Mouse (Mus musculus): Measurements from ENCODE around the gene Ppm1g. TPM values are rescaled to one million over a fixed set of nuclear protein-coding genes. Genes with fewer than 3 reads are reported as not detected.

Gene Ppm1g
- 162 and 166 TPM in 2 replicates for polyA plus RNA-seq (2014; fragmentation: Nextera tagmentation; extraction: Ambion mirVana)

DNA sequence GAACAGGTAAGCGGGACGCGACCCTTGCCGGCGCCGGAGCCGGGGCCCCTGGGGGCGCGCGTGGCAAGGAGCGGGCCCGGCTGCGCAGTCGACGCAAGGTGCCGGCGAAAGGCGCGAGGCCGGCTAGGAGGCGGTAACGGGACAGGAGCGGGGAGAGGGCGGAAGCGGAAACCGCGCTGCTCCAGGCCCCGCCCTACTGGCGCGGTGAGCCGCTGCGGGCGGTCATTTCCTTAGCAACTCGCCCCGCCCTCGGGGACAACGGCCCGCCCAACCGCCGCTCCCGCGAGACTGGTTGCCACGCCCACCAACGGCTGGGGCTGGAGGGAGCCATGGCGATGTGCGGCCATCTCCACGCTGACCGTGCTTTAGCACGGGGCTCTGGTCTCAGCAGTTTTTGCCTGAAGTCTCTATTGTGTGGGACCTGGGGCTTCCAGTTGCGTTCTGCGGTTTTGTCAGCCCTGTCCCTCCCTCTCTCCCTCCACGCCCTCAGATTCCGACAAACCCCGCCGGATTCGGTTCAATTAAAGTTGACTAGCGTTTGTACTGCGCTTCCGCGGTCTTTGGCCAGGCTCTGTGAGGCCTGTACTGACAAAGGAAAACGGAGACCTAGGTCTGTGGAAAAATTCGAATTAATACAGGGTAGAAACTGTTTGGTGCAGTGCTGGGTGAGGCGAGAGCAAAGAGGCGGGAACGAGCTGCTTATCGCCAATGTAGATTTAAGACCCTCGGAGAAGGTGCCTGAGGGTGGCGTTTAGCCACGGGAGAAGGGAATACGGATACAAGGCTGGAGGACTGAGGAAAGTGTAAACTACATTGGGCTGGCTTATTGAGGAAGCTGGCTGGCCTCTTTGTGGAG lies at the start of gene Ppm1g:
TSS of gene Ppm1g (minus strand) at position 240 of the 856 bp plus-strand sequence.
- WGBS = 0% methylated on average over 70 of the region's 70 CpGs
- Histone ChIP-seq H3K9me3 (ENCODE audit: control insufficient read depth, low read length) (no peaks in the 10 kb centered on the region), H3K27me3 (ENCODE audit: control insufficient read depth, insufficient read depth, low read length) (no peaks in the 10 kb centered on the region), H3K4me3 (ENCODE audit: low read depth, low read length) (peak within 1 kb of the TSS; percentile 84), H3K9ac (ENCODE audit: low read length) (peak within 1 kb of the TSS; percentile 93), H3K27ac (ENCODE audit: low read depth, low read length) (peak within 1 kb of the TSS; percentile 84), H3K4me2 (ENCODE audit: low read depth) (peak within 1 kb of the TSS; percentile 84), H3K36me3 (ENCODE audit: control insufficient read depth, insufficient read depth, low read length) (no peaks in the 10 kb centered on the region), H3K4me1 (ENCODE audit: control insufficient read depth, insufficient read depth, low read length) (peaks cover 2% of the 10 kb centered on the region; the same call in 1 of the 2 replicates)
- DNase-seq (ENCODE audit: low spot score) (peak; percentile 98), ATAC-seq (ENCODE audit: insufficient read depth, low FRiP score, low TSS enrichment) (peak; percentile 92)

DNA sequence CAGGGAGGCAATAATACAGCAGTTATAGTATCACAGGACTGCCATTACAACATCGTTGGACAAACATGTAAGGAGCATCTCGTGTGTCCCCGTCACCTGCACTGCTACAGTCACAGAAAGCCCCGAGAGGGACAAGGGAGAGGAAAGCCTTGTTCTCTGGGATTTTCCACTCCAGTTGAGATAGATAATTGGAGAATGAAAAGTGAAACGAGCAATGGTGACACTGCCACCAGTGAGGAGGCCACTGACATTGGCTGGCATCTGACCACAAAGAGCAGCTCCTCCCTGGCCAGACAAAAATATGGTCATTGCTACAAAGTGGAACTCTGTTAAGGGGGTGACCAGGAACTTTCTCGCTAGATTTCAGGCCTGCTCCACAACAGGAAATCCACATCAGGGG lies 47.2 kb upstream of the Ppm1g start:
- no peak for DNase-seq (ENCODE audit: low spot score)
- no peak overlapping the region for H3K4me3 ChIP-seq (ENCODE audit: low read depth, low read length)
- no peaks in the 10 kb centered on the region for H3K9me3 ChIP-seq (ENCODE audit: control insufficient read depth, low read length)
- 69% methylated on average over 6 of the region's 6 CpGs for WGBS
- no peak for ATAC-seq (ENCODE audit: insufficient read depth, low FRiP score, low TSS enrichment)
- H3K36me3 ChIP-seq (ENCODE audit: control insufficient read depth, insufficient read depth, low read length) = peaks cover 14% of the 10 kb centered on the region
- H3K4me2 ChIP-seq (ENCODE audit: low read depth) = no peak overlapping the region
- H3K27me3 ChIP-seq (ENCODE audit: control insufficient read depth, insufficient read depth, low read length) = no peaks in the 10 kb centered on the region
- no peak overlapping the region for H3K9ac ChIP-seq (ENCODE audit: low read length)
- no peaks in the 10 kb centered on the region for H3K4me1 ChIP-seq (ENCODE audit: control insufficient read depth, insufficient read depth, low read length)
- H3K27ac ChIP-seq (ENCODE audit: low read depth, low read length) = no peak overlapping the region

- Histone ChIP-seq H3K4me2 (ENCODE audit: low read depth) (no peak overlapping the region), H3K4me1 (ENCODE audit: control insufficient read depth, insufficient read depth, low read length) (no peaks in the 10 kb centered on the region), H3K4me3 (ENCODE audit: low read depth, low read length) (no peak overlapping the region), H3K27ac (ENCODE audit: low read depth, low read length) (no peak overlapping the region), H3K9ac (ENCODE audit: low read length) (no peak overlapping the region), H3K9me3 (ENCODE audit: control insufficient read depth, low read length) (no peaks in the 10 kb centered on the region), H3K36me3 (ENCODE audit: control insufficient read depth, insufficient read depth, low read length) (peaks cover 14% of the 10 kb centered on the region), H3K27me3 (ENCODE audit: control insufficient read depth, insufficient read depth, low read length) (no peaks in the 10 kb centered on the region)
- DNase-seq (ENCODE audit: low spot score) (no peak), ATAC-seq (ENCODE audit: insufficient read depth, low FRiP score, low TSS enrichment) (no peak)
- 92% methylated on average over 7 of the region's 7 CpGs for WGBS
Observed at GRCm38 (mm10) chr5:31266101-31266500, 45.6 kb upstream of the Ppm1g start.

DNA sequence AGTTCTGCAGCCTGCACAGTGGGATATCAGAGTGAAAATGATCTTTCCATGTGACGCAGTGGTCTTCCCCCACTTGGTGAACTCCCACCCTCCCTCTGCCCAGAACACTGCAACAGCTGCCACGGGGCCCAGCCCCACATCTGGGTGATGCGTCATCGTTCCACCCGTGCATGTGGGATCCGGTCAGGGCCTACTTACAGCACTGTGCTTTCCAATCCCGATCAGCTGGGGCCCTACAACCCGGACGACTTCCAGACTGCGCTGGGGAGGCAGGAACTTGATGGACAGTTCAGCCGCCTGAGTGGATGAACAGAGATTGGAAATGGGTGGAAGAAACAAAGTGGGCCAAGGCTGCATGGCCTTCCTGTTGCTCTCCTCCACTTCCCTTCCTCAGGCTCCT lies 37.1 kb upstream of the Ppm1g start:
- Histone ChIP-seq H3K27ac (ENCODE audit: low read depth, low read length) (no peak overlapping the region), H3K27me3 (ENCODE audit: control insufficient read depth, insufficient read depth, low read length) (no peaks in the 10 kb centered on the region), H3K4me2 (ENCODE audit: low read depth) (no peak overlapping the region), H3K36me3 (ENCODE audit: control insufficient read depth, insufficient read depth, low read length) (peaks cover 11% of the 10 kb centered on the region), H3K9me3 (ENCODE audit: control insufficient read depth, low read length) (no peaks in the 10 kb centered on the region), H3K4me3 (ENCODE audit: low read depth, low read length) (no peak overlapping the region), H3K4me1 (ENCODE audit: control insufficient read depth, insufficient read depth, low read length) (no peaks in the 10 kb centered on the region), H3K9ac (ENCODE audit: low read length) (no peak overlapping the region)
- DNase-seq (ENCODE audit: low spot score) (no peak), ATAC-seq (ENCODE audit: insufficient read depth, low FRiP score, low TSS enrichment) (no peak)
- WGBS = 76% methylated on average over 11 of the region's 11 CpGs

- H3K27ac ChIP-seq (ENCODE audit: low read depth, low read length) = no peak overlapping the region
- H3K9ac ChIP-seq (ENCODE audit: low read length) = no peak overlapping the region
- H3K36me3 ChIP-seq (ENCODE audit: control insufficient read depth, insufficient read depth, low read length) = peaks cover 16% of the 10 kb centered on the region
- H3K27me3 ChIP-seq (ENCODE audit: control insufficient read depth, insufficient read depth, low read length) = no peaks in the 10 kb centered on the region
- no peak overlapping the region for H3K4me2 ChIP-seq (ENCODE audit: low read depth)
- ATAC-seq (ENCODE audit: insufficient read depth, low FRiP score, low TSS enrichment) (no peak), DNase-seq (ENCODE audit: low spot score) (no peak)
- no peaks in the 10 kb centered on the region for H3K9me3 ChIP-seq (ENCODE audit: control insufficient read depth, low read length)
- WGBS = 84% methylated on average over 2 of the region's 2 CpGs
- peaks cover 9% of the 10 kb centered on the region; the same call in 1 of the 2 replicates for H3K4me1 ChIP-seq (ENCODE audit: control insufficient read depth, insufficient read depth, low read length)
- H3K4me3 ChIP-seq (ENCODE audit: low read depth, low read length) = no peak overlapping the region
Observed at GRCm38 (mm10) chr5:31255971-31256370, 35.5 kb upstream of the Ppm1g start.

GRCm38 (mm10) chr5:31255381-31255780 lies 34.9 kb upstream of the Ppm1g start:
- no peak overlapping the region for H3K4me2 ChIP-seq (ENCODE audit: low read depth)
- no peak overlapping the region for H3K9ac ChIP-seq (ENCODE audit: low read length)
- WGBS = 90% methylated on average over 2 of the region's 2 CpGs
- ATAC-seq (ENCODE audit: insufficient read depth, low FRiP score, low TSS enrichment) (no peak), DNase-seq (ENCODE audit: low spot score) (no peak)
- peaks cover 21% of the 10 kb centered on the region for H3K36me3 ChIP-seq (ENCODE audit: control insufficient read depth, insufficient read depth, low read length)
- no peaks in the 10 kb centered on the region for H3K9me3 ChIP-seq (ENCODE audit: control insufficient read depth, low read length)
- no peak overlapping the region for H3K4me3 ChIP-seq (ENCODE audit: low read depth, low read length)
- H3K4me1 ChIP-seq (ENCODE audit: control insufficient read depth, insufficient read depth, low read length) = peaks cover 9% of the 10 kb centered on the region; the same call in 1 of the 2 replicates
- H3K27me3 ChIP-seq (ENCODE audit: control insufficient read depth, insufficient read depth, low read length) = no peaks in the 10 kb centered on the region
- no peak overlapping the region for H3K27ac ChIP-seq (ENCODE audit: low read depth, low read length)

GRCm38 (mm10) chr5:31254901-31255300 lies 34.4 kb upstream of the Ppm1g start:
- ATAC-seq (ENCODE audit: insufficient read depth, low FRiP score, low TSS enrichment) (no peak), DNase-seq (ENCODE audit: low spot score) (no peak)
- Histone ChIP-seq H3K4me1 (ENCODE audit: control insufficient read depth, insufficient read depth, low read length) (peaks cover 9% of the 10 kb centered on the region; the same call in 1 of the 2 replicates), H3K9me3 (ENCODE audit: control insufficient read depth, low read length) (no peaks in the 10 kb centered on the region), H3K4me2 (ENCODE audit: low read depth) (no peak overlapping the region), H3K9ac (ENCODE audit: low read length) (no peak overlapping the region), H3K27ac (ENCODE audit: low read depth, low read length) (no peak overlapping the region), H3K4me3 (ENCODE audit: low read depth, low read length) (no peak overlapping the region), H3K36me3 (ENCODE audit: control insufficient read depth, insufficient read depth, low read length) (peaks cover 23% of the 10 kb centered on the region), H3K27me3 (ENCODE audit: control insufficient read depth, insufficient read depth, low read length) (no peaks in the 10 kb centered on the region)
- 89% methylated on average over 8 of the region's 8 CpGs for WGBS

DNA sequence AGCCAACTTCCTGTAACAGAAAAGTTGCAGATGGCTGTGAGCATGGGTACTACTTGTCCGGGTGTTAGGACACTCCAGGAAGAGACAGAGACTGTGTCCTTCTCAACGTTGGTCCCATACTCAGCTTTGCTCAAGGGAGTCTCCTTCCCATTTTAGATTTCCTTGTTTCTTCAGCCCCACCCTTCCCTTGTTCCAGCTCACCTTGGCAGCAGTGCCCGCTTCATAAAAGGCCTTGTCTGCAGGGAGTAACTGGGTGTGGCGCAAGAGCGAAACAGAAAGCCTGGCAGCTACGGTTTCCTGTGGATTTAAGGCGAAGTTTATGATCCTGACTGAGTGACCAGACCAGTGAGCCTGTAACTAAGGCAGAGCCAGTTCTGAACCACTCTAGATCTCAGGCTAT lies 34.0 kb upstream of the Ppm1g start:
- H3K36me3 ChIP-seq (ENCODE audit: control insufficient read depth, insufficient read depth, low read length) = peaks cover 23% of the 10 kb centered on the region
- DNase-seq (ENCODE audit: low spot score) (no peak), ATAC-seq (ENCODE audit: insufficient read depth, low FRiP score, low TSS enrichment) (no peak)
- WGBS = 90% methylated on average over 7 of the region's 7 CpGs
- H3K27ac ChIP-seq (ENCODE audit: low read depth, low read length) = no peak overlapping the region
- no peak overlapping the region for H3K9ac ChIP-seq (ENCODE audit: low read length)
- H3K27me3 ChIP-seq (ENCODE audit: control insufficient read depth, insufficient read depth, low read length) = no peaks in the 10 kb centered on the region
- peaks cover 9% of the 10 kb centered on the region; the same call in 1 of the 2 replicates for H3K4me1 ChIP-seq (ENCODE audit: control insufficient read depth, insufficient read depth, low read length)
- no peak overlapping the region for H3K4me2 ChIP-seq (ENCODE audit: low read depth)
- H3K9me3 ChIP-seq (ENCODE audit: control insufficient read depth, low read length) = no peaks in the 10 kb centered on the region
- no peak overlapping the region for H3K4me3 ChIP-seq (ENCODE audit: low read depth, low read length)

- Histone ChIP-seq H3K4me2 (ENCODE audit: low read depth) (no peak overlapping the region), H3K4me1 (ENCODE audit: control insufficient read depth, insufficient read depth, low read length) (peaks cover 9% of the 10 kb centered on the region; the same call in 1 of the 2 replicates), H3K9me3 (ENCODE audit: control insufficient read depth, low read length) (no peaks in the 10 kb centered on the region), H3K27ac (ENCODE audit: low read depth, low read length) (no peak overlapping the region), H3K9ac (ENCODE audit: low read length) (no peak overlapping the region), H3K4me3 (ENCODE audit: low read depth, low read length) (no peak overlapping the region), H3K36me3 (ENCODE audit: control insufficient read depth, insufficient read depth, low read length) (peaks cover 21% of the 10 kb centered on the region), H3K27me3 (ENCODE audit: control insufficient read depth, insufficient read depth, low read length) (no peaks in the 10 kb centered on the region)
- no peak for ATAC-seq (ENCODE audit: insufficient read depth, low FRiP score, low TSS enrichment)
- DNase-seq (ENCODE audit: low spot score) = no peak
- 91% methylated on average over 8 of the region's 8 CpGs for WGBS
Observed at GRCm38 (mm10) chr5:31253806-31254205, 33.3 kb upstream of the Ppm1g start.
